Mouse (Mus musculus) cerebellum, adult 2 months (tissue): ENCODE results near the gene Runx2. TPM values are rescaled to one million over a fixed set of nuclear protein-coding genes. Genes with fewer than 3 reads are reported as not detected.

Source experiments
- DNase-seq, 2 experiments: peaks; one replicate each; pipeline ENCODE4 v3.0.0; 2021
- H3K27ac ChIP-seq: fragments of 200-500 bp; 2 replicates; pipeline ENCODE4 v1.5.1; 2012; ENCODE audit warnings: low read length, control low read depth, inconsistent platforms; ENCODE audit not compliant: insufficient read depth
- H3K27me3 ChIP-seq: fragments of 200-500 bp; 2 replicates; pipeline ENCODE4 v1.6.1; 2012; ENCODE audit warnings: inconsistent platforms, mild to moderate bottlenecking, low read length, moderate library complexity; ENCODE audit not compliant: control insufficient read depth, insufficient read depth
- H3K4me1 ChIP-seq: fragments of 200-500 bp; 2 replicates; pipeline ENCODE4 v1.6.1; 2011; ENCODE audit warnings: low read length; ENCODE audit not compliant: control insufficient read depth, insufficient read depth
- H3K4me3 ChIP-seq: fragments of 200-500 bp; replicated peaks from 2 replicates; pipeline ENCODE3; 2011; ENCODE audit warnings: mild to moderate bottlenecking, low read depth, low read length, control low read depth; ENCODE audit not compliant: insufficient read depth
- CTCF ChIP-seq: fragments of 200-500 bp; IDR thresholded peaks from 2 replicates; pipeline ENCODE4 v1.5.1; 2011; ENCODE audit warnings: low read depth, mild to moderate bottlenecking, control low read depth, low read length, moderate library complexity, borderline replicate concordance; ENCODE audit not compliant: insufficient read depth
- POLR2A ChIP-seq: fragments of 200-500 bp; IDR thresholded peaks from 2 replicates; pipeline ENCODE4 v1.6.1; 2011; ENCODE audit warnings: low read length, control low read depth, borderline replicate concordance; ENCODE audit not compliant: insufficient read depth
- WGBS: fragments of 180-500 bp; shearing (Covaris S2); methylation state at CpG from one replicate; pipeline ENCODE4 v1.1.7; 2018; 5-methylcytosine and 5-hydroxymethylcytosine counted together
- polyA plus RNA-seq: library from polyadenylated mRNA; depleted of rRNA; stranded (reverse); fragments of >200 nt; gene quantifications from 2 replicates; pipeline ENCODE4 v1.2.3, GENCODE M21; 2012

Runx2 gene
- polyA plus RNA-seq, 1 experiment: 0.95 TPM

GRCm38 (mm10) chr17:44722103-44722792, 92.3 kb downstream of the Runx2 start:
- no peaks in the 10 kb centered on the region for H3K27me3 ChIP-seq
- 54% methylated on average over 8 of the region's 8 CpGs for WGBS
- H3K4me1 ChIP-seq: no peaks in the 10 kb centered on the region
- no peak overlapping the region for H3K4me3 ChIP-seq
- TF ChIP-seq CTCF (no peak), POLR2A (no peak)
- no peak for DNase-seq
- no peak overlapping the region for H3K27ac ChIP-seq

GRCm38 (mm10) chr17:44718591-44718990, 96.0 kb downstream of the Runx2 start:
- no peak overlapping the region for H3K27ac ChIP-seq

GRCm38 (mm10) chr17:44718036-44718435, 96.6 kb downstream of the Runx2 start:
- no peak overlapping the region for H3K4me3 ChIP-seq
- DNase-seq: no peak
- H3K27me3 ChIP-seq: no peaks in the 10 kb centered on the region
- no peak overlapping the region for H3K27ac ChIP-seq
- WGBS: 70% methylated on average over 6 of the region's 6 CpGs
- TF ChIP-seq POLR2A: no peak
- no peak for TF ChIP-seq CTCF
- no peaks in the 10 kb centered on the region for H3K4me1 ChIP-seq

More at GRCm38 (mm10) chr17:44718591-44718990, 96.0 kb downstream of the Runx2 start:
- Histone ChIP-seq H3K27me3 (no peaks in the 10 kb centered on the region), H3K4me3 (no peak overlapping the region), H3K4me1 (no peaks in the 10 kb centered on the region)
- 76% methylated on average over 6 of the region's 6 CpGs for WGBS
- TF ChIP-seq POLR2A (no peak), CTCF (no peak)
- DNase-seq: no peak

- H3K4me1 ChIP-seq: no peaks in the 10 kb centered on the region
- no peak for TF ChIP-seq POLR2A
- no peak for TF ChIP-seq CTCF
- no peak for DNase-seq
- H3K27me3 ChIP-seq: no peaks in the 10 kb centered on the region
- H3K4me3 ChIP-seq: no peak overlapping the region
- 90% methylated on average over 4 of the region's 4 CpGs for WGBS
- no peak overlapping the region for H3K27ac ChIP-seq
These were observed 100.5 kb downstream of the Runx2 start for GRCm38 (mm10) chr17:44714116-44714515.

GRCm38 (mm10) chr17:44713404-44713803, 101.2 kb downstream of the Runx2 start:
- no peaks in the 10 kb centered on the region for H3K27me3 ChIP-seq
- no peak overlapping the region for H3K4me3 ChIP-seq
- H3K4me1 ChIP-seq: no peaks in the 10 kb centered on the region
- WGBS: 85% methylated on average over 8 of the region's 8 CpGs
- H3K27ac ChIP-seq: no peak overlapping the region
- no peak for DNase-seq
- no peak for TF ChIP-seq POLR2A
- TF ChIP-seq CTCF: no peak

GRCm38 (mm10) chr17:44709516-44710252, 104.9 kb downstream of the Runx2 start:
- TF ChIP-seq CTCF (no peak), POLR2A (no peak)
- Histone ChIP-seq H3K27me3 (no peaks in the 10 kb centered on the region), H3K4me3 (no peak overlapping the region), H3K4me1 (no peaks in the 10 kb centered on the region), H3K27ac (no peak overlapping the region)
- WGBS: 58% methylated on average over 11 of the region's 11 CpGs
- no peak for DNase-seq

- WGBS: 97% methylated on average over 3 of the region's 3 CpGs
These were observed 106.6 kb downstream of the Runx2 start for GRCm38 (mm10) chr17:44707956-44708355.

GRCm38 (mm10) chr17:44706531-44706930, 108.1 kb downstream of the Runx2 start:
- Histone ChIP-seq H3K27ac (no peak overlapping the region), H3K27me3 (no peaks in the 10 kb centered on the region), H3K4me1 (no peaks in the 10 kb centered on the region), H3K4me3 (no peak overlapping the region)
- TF ChIP-seq POLR2A (no peak), CTCF (no peak)
- WGBS: 84% methylated on average over 10 of the region's 10 CpGs
- no peak for DNase-seq

More at GRCm38 (mm10) chr17:44707956-44708355, 106.6 kb downstream of the Runx2 start:
- TF ChIP-seq CTCF (no peak), POLR2A (no peak)
- Histone ChIP-seq H3K27ac (no peak overlapping the region), H3K27me3 (no peaks in the 10 kb centered on the region), H3K4me3 (no peak overlapping the region), H3K4me1 (no peaks in the 10 kb centered on the region)
- DNase-seq: no peak
